Mouse (Mus musculus) heart, postnatal 0 days (tissue): ENCODE measurements around the gene Cradd. TPM values are rescaled to one million over a fixed set of nuclear protein-coding genes. Genes with fewer than 3 reads are reported as not detected.
A peak's percentile ranks its signal among the peaks of the same experiment; 100 is the strongest.

Experiments used
- ATAC-seq: fragments of 200-750 bp; cut with Nextera tagmentation; 2 replicates; pipeline ENCODE4 v1.8.0; 2017; ENCODE audit warnings: low read depth, moderate number of reproducible peaks, moderate library complexity; ENCODE audit not compliant: insufficient read depth
- DNase-seq: peaks from one replicate; pipeline ENCODE4 v3.0.0-alpha.2; 2016; ENCODE audit warnings: low spot score
- H3K27ac ChIP-seq: fragments of 300-500 bp; sonication (generic); 2 replicates; pipeline ENCODE4 v1.5.1; 2014; ENCODE audit warnings: low read depth, mild to moderate bottlenecking
- H3K27me3 ChIP-seq: fragments of 300-500 bp; sonication (generic); 2 replicates; pipeline ENCODE4 v1.6.1; 2014; ENCODE audit warnings: low read length, mixed read lengths; ENCODE audit not compliant: control insufficient read depth, insufficient read depth
- H3K36me3 ChIP-seq: fragments of 300-500 bp; sonication (generic); replicated peaks from 2 replicates; pipeline ENCODE4 v1.6.1; 2014; ENCODE audit warnings: low read length, mixed read lengths; ENCODE audit not compliant: control insufficient read depth, insufficient read depth
- H3K4me1 ChIP-seq: fragments of 300-500 bp; sonication (generic); 2 replicates; pipeline ENCODE4 v1.6.1; 2014; ENCODE audit warnings: antibody characterized with exemption; ENCODE audit not compliant: control insufficient read depth, insufficient read depth
- H3K4me2 ChIP-seq: fragments of 300-500 bp; sonication (generic); 2 replicates; pipeline ENCODE4 v1.6.1; 2014; ENCODE audit warnings: low read depth, mild to moderate bottlenecking, low read length, moderate library complexity
- H3K4me3 ChIP-seq: fragments of 300-500 bp; sonication (generic); 2 replicates; pipeline ENCODE4 v1.5.1; 2014; ENCODE audit warnings: low read depth, low read length
- H3K9ac ChIP-seq: fragments of 300-500 bp; sonication (generic); replicated peaks from 2 replicates; pipeline ENCODE4 v1.6.1; 2014; ENCODE audit warnings: low read depth, low read length, mixed read lengths
- H3K9me3 ChIP-seq: fragments of 300-500 bp; sonication (generic); replicated peaks from 2 replicates; pipeline ENCODE4 v1.6.1; 2016; ENCODE audit warnings: low read length; ENCODE audit not compliant: control insufficient read depth
- CTCF ChIP-seq: IDR thresholded peaks from 2 replicates; pipeline ENCODE4 v1.5.1; 2016; ENCODE audit warnings: antibody characterized with exemption, control low read depth, low read depth
- EP300 ChIP-seq: IDR thresholded peaks from 2 replicates; pipeline ENCODE4 v1.6.1; 2016; ENCODE audit warnings: antibody characterized with exemption, low read depth
- WGBS: fragments of 180-500 bp; shearing (Covaris S2); extraction: QIAGEN DNeasy Blood & Tissue Kit; methylation state at CpG from one replicate; pipeline ENCODE4 v1.1.7; 2014; 5-methylcytosine and 5-hydroxymethylcytosine counted together
- polyA plus RNA-seq: library from polyadenylated mRNA; unstranded; fragments of >200 nt; fragmentation: Nextera tagmentation; extraction: Ambion mirVana; gene quantifications from 2 replicates; pipeline ENCODE4 v1.2.1, GENCODE M21; 2015
- total RNA-seq: library from RNA; depleted of rRNA; stranded (reverse); fragments of >200 nt; gene quantifications from 2 replicates; pipeline ENCODE4 v1.2.3, GENCODE M21; 2014; ENCODE audit warnings: low replicate concordance

Cradd gene
- total and polyA plus RNA-seq, 2 experiments from 2014 or later, result 12.2 to 21.1 TPM

- H3K27ac ChIP-seq, result peak overlapping the region; percentile 49; the same call in 1 of the 2 replicates
- no peak for DNase-seq
- no peak overlapping the region for H3K4me3 ChIP-seq
- H3K4me2 ChIP-seq, result peak overlapping the region; percentile 43; the same call in 1 of the 2 replicates
- no peak overlapping the region for H3K9ac ChIP-seq
- H3K36me3 ChIP-seq, result no peaks in the 10 kb centered on the region
- no peaks in the 10 kb centered on the region for H3K9me3 ChIP-seq
- ATAC-seq, result no peak
- WGBS, result 70% methylated on average over 8 of the region's 8 CpGs
- H3K27me3 ChIP-seq, result no peaks in the 10 kb centered on the region
- TF ChIP-seq CTCF, result no peak
- no peak for TF ChIP-seq EP300
- peaks cover 18% of the 10 kb centered on the region; the same call in 1 of the 2 replicates for H3K4me1 ChIP-seq
Measured at GRCm38 (mm10) chr10:95255018-95255680, 68.8 kb downstream of the Cradd start.

- no peak for TF ChIP-seq EP300
- TF ChIP-seq CTCF, result no peak
- Histone ChIP-seq H3K4me3 (no peak overlapping the region), H3K4me2 (peak overlapping the region; percentile 43), H3K9me3 (no peaks in the 10 kb centered on the region), H3K27me3 (no peaks in the 10 kb centered on the region), H3K4me1 (peaks cover 18% of the 10 kb centered on the region; the same call in 1 of the 2 replicates), H3K9ac (peak overlapping the region; percentile 28; the same call in 1 of the 2 replicates), H3K36me3 (no peaks in the 10 kb centered on the region), H3K27ac (peak overlapping the region; percentile 49)
- peak; percentile 45 for DNase-seq
- peak; percentile 53 for ATAC-seq
- 29% methylated on average over 13 of the region's 13 CpGs for WGBS
Measured at GRCm38 (mm10) chr10:95254453-95255001, 69.4 kb downstream of the Cradd start.

- ATAC-seq (no peak), DNase-seq (no peak)
- WGBS, result 38% methylated on average over 3 of the region's 3 CpGs
- Histone ChIP-seq H3K27me3 (no peaks in the 10 kb centered on the region), H3K36me3 (no peaks in the 10 kb centered on the region), H3K4me3 (no peak overlapping the region), H3K9me3 (no peaks in the 10 kb centered on the region), H3K9ac (0 out of 2 replicates have a peak overlapping the region, but pooled peaks have one; percentile 28), H3K27ac (peak overlapping the region; percentile 49), H3K4me1 (peaks cover 18% of the 10 kb centered on the region; the same call in 1 of the 2 replicates), H3K4me2 (peak overlapping the region; percentile 43)
- TF ChIP-seq CTCF (no peak), EP300 (no peak)
Measured at GRCm38 (mm10) chr10:95254046-95254445, 69.9 kb downstream of the Cradd start.

GRCm38 (mm10) chr10:95251674-95252073 is 72.3 kb downstream of the Cradd start:
- no peak overlapping the region for H3K4me2 ChIP-seq
- no peaks in the 10 kb centered on the region for H3K36me3 ChIP-seq
- DNase-seq, result no peak
- ATAC-seq, result no peak
- TF ChIP-seq CTCF (no peak), EP300 (no peak)
- H3K4me1 ChIP-seq, result peaks cover 18% of the 10 kb centered on the region; the same call in 1 of the 2 replicates
- WGBS, result 76% methylated on average over 16 of the region's 16 CpGs
- H3K4me3 ChIP-seq, result no peak overlapping the region
- no peak overlapping the region for H3K9ac ChIP-seq
- H3K9me3 ChIP-seq, result no peaks in the 10 kb centered on the region
- no peaks in the 10 kb centered on the region for H3K27me3 ChIP-seq
- no peak overlapping the region for H3K27ac ChIP-seq

- WGBS, result 31% methylated on average over 6 of the region's 6 CpGs
- Histone ChIP-seq H3K4me2 (no peak overlapping the region), H3K4me1 (0 out of 2 replicates have a peak, but pooled peaks cover 5% of the 10 kb centered on the region), H3K27ac (peak overlapping the region; percentile 66), H3K27me3 (no peaks in the 10 kb centered on the region), H3K4me3 (no peak overlapping the region), H3K36me3 (no peaks in the 10 kb centered on the region), H3K9me3 (no peaks in the 10 kb centered on the region), H3K9ac (no peak overlapping the region)
- TF ChIP-seq CTCF, result no peak
- no peak for TF ChIP-seq EP300
- ATAC-seq, result peak; percentile 81
- peak; percentile 73 for DNase-seq
Measured at GRCm38 (mm10) chr10:95248362-95248761, 75.6 kb downstream of the Cradd start.
